Mouse (Mus musculus) CH12.LX (cell line): ENCODE data around the gene Nod1.

ENCODE experiments used
- CTCF ChIP-seq, 2 experiments: IDR thresholded peaks in 1 of 2; conservative IDR thresholded peaks in 1 of 2; 2 replicates each; pipeline ENCODE4 v1.5.1; 2011 to 2012; ENCODE audit warnings: low read depth in 2 of 2, low read length in 2 of 2, improper control_type of control experiment in 1 of 2, inconsistent platforms in 1 of 2, mild to moderate bottlenecking in 1 of 2, moderate library complexity in 1 of 2
- GABPA ChIP-seq: IDR thresholded peaks from 2 replicates; pipeline ENCODE4 v1.6.1; 2012; ENCODE audit warnings: low read depth, low read length, improper control_type of control experiment, inconsistent platforms; ENCODE audit not compliant: insufficient replicate concordance
- MAX ChIP-seq: IDR thresholded peaks from 2 replicates; pipeline ENCODE4 v1.6.1; 2011; ENCODE audit warnings: low read length, improper control_type of control experiment
- MYC ChIP-seq: IDR thresholded peaks from 2 replicates; pipeline ENCODE4 v1.6.1; 2011; ENCODE audit warnings: low read depth, mild to moderate bottlenecking, improper control_type of control experiment, low read length
- POLR2A ChIP-seq: IDR thresholded peaks from 2 replicates; pipeline ENCODE4 v1.6.1; 2011; ENCODE audit warnings: low read depth, mild to moderate bottlenecking, improper control_type of control experiment, low read length
- RAD21 ChIP-seq: IDR thresholded peaks from 2 replicates; pipeline ENCODE4 v1.6.1; 2011; ENCODE audit warnings: low read depth, mild to moderate bottlenecking, low read length, improper control_type of control experiment, moderate library complexity
- RCOR1 ChIP-seq: conservative IDR thresholded peaks from 2 replicates; pipeline ENCODE4 v1.6.1; 2012; ENCODE audit warnings: low read depth, mild to moderate bottlenecking, inconsistent platforms, low read length, improper control_type of control experiment
- TBP ChIP-seq: conservative IDR thresholded peaks from 2 replicates; pipeline ENCODE4 v1.6.1; 2011; ENCODE audit warnings: low read depth, low read length, improper control_type of control experiment
- TCF12 ChIP-seq: IDR thresholded peaks from 2 replicates; pipeline ENCODE4 v1.6.1; 2014; ENCODE audit warnings: low read depth, mild to moderate bottlenecking, inconsistent platforms, low read length, improper control_type of control experiment
- UBTF ChIP-seq: IDR thresholded peaks from 2 replicates; pipeline ENCODE4 v1.6.1; 2012; ENCODE audit warnings: low read depth, mild to moderate bottlenecking, inconsistent platforms, low read length, improper control_type of control experiment, moderate library complexity
- USF1 ChIP-seq: IDR thresholded peaks from 2 replicates; pipeline ENCODE4 v1.6.1; 2014; ENCODE audit warnings: low read depth, mild to moderate bottlenecking, inconsistent platforms, low read length, improper control_type of control experiment

GRCm38 (mm10) chr6:55003559-55003958 is 31.1 kb upstream of the Nod1 start:
- TF ChIP-seq RAD21 (no peak), RCOR1 (no peak), MYC (no peak), MAX (no peak), UBTF (no peak), POLR2A (no peak), CTCF (conservative IDR thresholded peaks at IDR 0.05 in 1 of 2, IDR thresholded peaks at IDR 0.05 in 1 of 2; ENCODE audit: low read depth in 2 of 2, low read length in 2 of 2) (no peak), TBP (no peak), GABPA (no peak), TCF12 (no peak), USF1 (no peak)
